Mouse (Mus musculus): ENCODE results near the gene Dus3l. TPM values are rescaled to one million over a fixed set of nuclear protein-coding genes. Genes with fewer than 3 reads are reported as not detected.
A peak's percentile ranks its signal among the peaks of the same experiment; 100 is the strongest.

Gene Dus3l
- 50.0 and 56.9 TPM in 2 replicates for polyA plus RNA-seq (2015; fragmentation: Nextera tagmentation; extraction: Ambion mirVana)

DNA sequence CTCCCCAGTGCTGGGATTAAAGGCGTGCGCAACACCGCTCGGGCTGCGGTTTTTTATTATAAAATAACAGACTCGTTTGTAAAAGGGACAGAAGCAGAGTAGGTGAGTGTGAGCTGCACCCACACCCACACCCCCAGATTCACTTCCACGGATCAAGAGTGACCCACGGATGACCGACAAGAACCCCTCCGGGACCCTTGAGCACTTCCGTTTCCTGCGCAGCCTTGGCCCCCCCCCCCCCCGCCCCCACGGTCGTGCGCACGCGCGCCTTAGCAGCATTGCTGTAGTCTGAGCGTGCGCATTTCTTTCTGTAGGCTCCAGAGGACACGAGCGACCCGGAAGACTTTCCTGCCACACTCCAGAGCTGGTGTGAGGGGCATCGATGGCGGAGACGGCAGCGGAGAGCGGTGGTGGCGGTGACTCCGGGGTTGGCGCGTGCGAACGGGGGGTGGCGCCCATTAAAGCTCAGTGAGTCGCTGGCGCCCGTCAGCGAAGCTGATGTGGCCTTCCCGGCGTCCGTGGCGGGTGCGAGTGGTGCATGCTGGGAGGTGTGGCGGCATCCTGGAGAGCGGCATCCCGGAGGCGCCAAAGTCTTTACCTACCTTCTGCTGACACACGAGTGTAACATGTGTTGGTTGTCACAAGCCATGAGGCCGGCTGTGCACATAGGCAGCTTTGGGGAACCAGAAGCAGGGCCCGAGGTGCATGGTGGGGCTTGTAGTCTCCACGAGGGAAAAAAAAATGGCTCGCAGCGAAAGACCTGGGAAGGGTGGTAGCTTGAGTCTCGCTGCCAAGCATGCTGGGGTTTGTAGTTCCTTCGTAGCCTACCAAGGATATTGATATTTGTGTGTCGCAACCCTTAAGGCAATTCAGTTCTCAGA, at the start of gene Dus3l:
Dus3l (plus strand) TSS at position 284 of the 881 bp plus-strand sequence.
- 2% methylated on average over 56 of the region's 58 CpGs for WGBS

GRCm38 (mm10) chr17:56715360-56715759, 49.2 kb upstream of the Dus3l start:
- H3K27ac ChIP-seq, result no peak overlapping the region
- H3K4me3 ChIP-seq, result peak overlapping the region; percentile 77; the same call in 1 of the 2 replicates
- H3K9ac ChIP-seq, result peak overlapping the region; percentile 76
- H3K9me3 ChIP-seq (replicated peaks), result no peaks in the 10 kb centered on the region
- 71% methylated on average over 11 of the region's 11 CpGs for WGBS
- peaks cover 29% of the 10 kb centered on the region for H3K4me1 ChIP-seq
- peak overlapping the region; percentile 74 for H3K4me2 ChIP-seq
- ATAC-seq, result no peak
- no peaks in the 10 kb centered on the region for H3K27me3 ChIP-seq
- peaks cover 26% of the 10 kb centered on the region for H3K36me3 ChIP-seq (ENCODE audit: poor library complexity, severe bottlenecking)

More for the DNA sequence above, at the start of gene Dus3l:
- Histone ChIP-seq H3K27ac (peak within 1 kb of the TSS; percentile 96), H3K9me3 (replicated peaks) (no peaks in the 10 kb centered on the region), H3K4me1 (peaks cover 28% of the 10 kb centered on the region), H3K27me3 (peaks cover 11% of the 10 kb centered on the region), H3K4me3 (peak within 1 kb of the TSS; percentile 67), H3K9ac (peak within 1 kb of the TSS; percentile 77), H3K36me3 (ENCODE audit: poor library complexity, severe bottlenecking) (peaks cover 33% of the 10 kb centered on the region), H3K4me2 (peak within 1 kb of the TSS; percentile 73)
- peak; percentile 87 for ATAC-seq

DNA sequence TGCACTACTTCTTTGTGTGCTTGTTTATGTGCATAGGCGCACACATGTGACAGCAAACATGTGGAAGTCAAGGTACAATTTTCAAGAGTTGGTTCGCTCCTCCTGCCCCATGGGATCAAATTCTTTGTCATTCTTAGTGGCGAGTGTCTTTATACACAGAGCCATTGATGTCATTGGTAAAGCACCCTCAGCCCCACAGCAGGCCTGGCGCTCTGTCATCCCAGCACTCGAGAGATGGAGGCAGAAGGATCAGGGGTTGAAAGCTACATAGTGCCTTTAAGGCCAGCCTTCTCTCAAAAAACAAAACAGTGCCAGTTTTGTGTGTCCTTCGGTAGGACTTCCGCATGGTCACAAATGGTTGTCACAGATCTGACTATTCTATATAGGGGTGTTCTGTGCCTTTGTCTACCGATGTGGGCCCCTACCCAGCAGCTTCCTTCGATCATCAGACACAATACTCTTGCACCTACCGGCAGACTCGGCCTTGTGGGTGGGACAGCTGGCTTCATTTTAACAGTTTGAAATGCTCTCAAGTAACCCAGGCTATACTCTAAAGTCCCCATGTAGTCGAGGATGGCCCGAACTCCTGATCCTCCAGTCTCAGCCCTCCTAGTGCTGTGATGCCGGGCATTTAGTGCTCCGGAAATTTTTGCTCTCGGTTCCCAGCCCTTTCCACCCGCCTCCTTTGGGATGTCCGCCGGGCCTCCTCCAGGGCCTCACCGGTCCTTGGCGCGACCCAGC, 48.5 kb upstream of the Dus3l start:
- peak overlapping the region; percentile 74 for H3K4me2 ChIP-seq
- peak overlapping the region; percentile 86 for H3K27ac ChIP-seq
- peaks cover 24% of the 10 kb centered on the region for H3K36me3 ChIP-seq (ENCODE audit: poor library complexity, severe bottlenecking)
- H3K4me1 ChIP-seq, result peaks cover 29% of the 10 kb centered on the region
- 0 out of 2 replicates have a peak, but pooled peaks have one; percentile 0 for ATAC-seq
- H3K4me3 ChIP-seq, result peak overlapping the region; percentile 77
- H3K27me3 ChIP-seq, result no peaks in the 10 kb centered on the region
- H3K9ac ChIP-seq, result peak overlapping the region; percentile 76
- H3K9me3 ChIP-seq (replicated peaks), result no peaks in the 10 kb centered on the region
- 22% methylated on average over 22 of the region's 22 CpGs for WGBS

- peak overlapping the region; percentile 90 for H3K9ac ChIP-seq
- H3K27me3 ChIP-seq, result no peaks in the 10 kb centered on the region
- peak overlapping the region; percentile 86 for H3K27ac ChIP-seq
- ATAC-seq, result peak; percentile 94
- no peaks in the 10 kb centered on the region for H3K9me3 ChIP-seq (replicated peaks)
- under 1% methylated on average over 54 of the region's 55 CpGs for WGBS
- H3K4me3 ChIP-seq, result peak overlapping the region; percentile 77
- H3K4me1 ChIP-seq, result peaks cover 29% of the 10 kb centered on the region
- peaks cover 24% of the 10 kb centered on the region for H3K36me3 ChIP-seq (ENCODE audit: poor library complexity, severe bottlenecking)
- H3K4me2 ChIP-seq, result peak overlapping the region; percentile 74
Observed at GRCm38 (mm10) chr17:56716655-56717362, 47.7 kb upstream of the Dus3l start.

GRCm38 (mm10) chr17:56717363-56718058, 47.0 kb upstream of the Dus3l start, which contains the start of the genes Ndufa11 and Vmac:
Gene Ndufa11 (plus strand): TSS chr17:56717767.
Gene Vmac (minus strand): TSS chr17:56718022.
- peaks cover 24% of the 10 kb centered on the region for H3K36me3 ChIP-seq (ENCODE audit: poor library complexity, severe bottlenecking)
- H3K4me3 ChIP-seq, result peak within 1 kb of the TSS; percentile 77
- no peaks in the 10 kb centered on the region for H3K27me3 ChIP-seq
- WGBS, result under 1% methylated on average over 59 of the region's 59 CpGs
- peaks cover 29% of the 10 kb centered on the region for H3K4me1 ChIP-seq
- peak; percentile 80 for ATAC-seq
- peak within 1 kb of the TSS; percentile 90 for H3K9ac ChIP-seq
- peak within 1 kb of the TSS; percentile 86 for H3K27ac ChIP-seq
- no peaks in the 10 kb centered on the region for H3K9me3 ChIP-seq (replicated peaks)
- H3K4me2 ChIP-seq, result peak within 1 kb of the TSS; percentile 74

DNA sequence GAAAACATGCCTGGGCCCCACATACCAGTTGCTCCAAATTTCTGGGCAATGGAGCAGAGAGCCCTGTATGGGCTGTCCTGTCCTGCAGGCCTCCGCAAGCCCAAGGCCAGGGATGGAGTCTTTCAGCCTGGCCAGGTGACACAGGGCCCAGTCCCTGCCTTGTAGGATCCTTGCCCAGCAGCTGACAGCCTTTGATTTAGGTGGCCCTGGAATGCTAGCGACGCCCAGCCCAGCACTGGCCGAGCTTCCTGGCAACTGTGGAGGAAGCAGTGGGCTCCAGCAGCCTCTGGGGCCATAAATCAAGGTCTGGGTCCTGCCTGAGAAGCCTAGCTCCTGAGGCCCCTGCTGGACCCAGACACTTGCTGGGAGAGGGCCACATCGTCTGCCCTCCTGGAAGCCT, 42.1 kb upstream of the Dus3l start:
- no peak for ATAC-seq

DNA sequence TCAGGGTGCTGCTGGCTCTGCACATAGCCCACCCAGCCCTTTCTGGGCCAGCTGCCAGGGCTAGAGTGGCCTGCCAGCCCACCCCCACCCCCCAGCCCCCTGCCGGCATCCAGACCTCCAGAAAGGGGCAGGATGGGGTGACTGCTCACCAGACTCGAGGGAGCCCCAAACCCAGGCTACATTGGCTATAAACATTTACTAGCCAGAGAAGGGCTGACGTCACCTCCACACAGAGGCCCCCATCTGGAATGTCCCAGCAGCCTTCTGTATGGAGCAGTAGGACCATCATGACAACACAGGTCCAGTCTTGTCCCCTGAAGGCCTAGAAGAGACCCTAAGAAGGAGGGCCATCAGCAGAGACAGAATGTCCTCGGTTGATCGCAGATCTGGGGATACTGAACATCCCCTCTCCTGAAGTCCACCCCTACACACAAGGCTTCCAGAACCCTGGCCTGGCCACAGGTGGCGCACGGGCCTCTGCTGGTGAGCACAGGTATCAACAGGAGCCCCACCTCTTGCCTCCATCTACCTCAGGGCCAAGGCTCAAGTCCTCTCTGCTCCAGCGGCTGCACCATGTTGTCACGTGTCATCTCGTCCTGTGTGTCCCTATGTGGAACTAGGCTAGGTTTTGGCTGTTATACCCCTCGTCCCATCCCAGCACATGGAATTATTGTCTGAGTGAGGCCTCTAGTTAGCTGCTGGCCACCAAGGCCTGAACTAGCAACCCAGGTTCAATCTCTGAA, 41.0 kb upstream of the Dus3l start:
- Histone ChIP-seq H3K27ac (no peak overlapping the region), H3K9me3 (replicated peaks) (0 out of 2 replicates have a peak, but pooled peaks cover 3% of the 10 kb centered on the region), H3K36me3 (ENCODE audit: poor library complexity, severe bottlenecking) (peaks cover 44% of the 10 kb centered on the region), H3K4me3 (no peak overlapping the region), H3K4me2 (no peak overlapping the region), H3K9ac (0 out of 2 replicates have a peak overlapping the region, but pooled peaks have one; percentile 16), H3K4me1 (peaks cover 25% of the 10 kb centered on the region), H3K27me3 (no peaks in the 10 kb centered on the region)
- ATAC-seq, result no peak
- 85% methylated on average over 11 of the region's 11 CpGs for WGBS

More for the DNA sequence above, 42.1 kb upstream of the Dus3l start:
- Histone ChIP-seq H3K4me1 (peaks cover 21% of the 10 kb centered on the region), H3K36me3 (ENCODE audit: poor library complexity, severe bottlenecking) (peaks cover 44% of the 10 kb centered on the region), H3K4me2 (no peak overlapping the region), H3K27me3 (no peaks in the 10 kb centered on the region), H3K27ac (no peak overlapping the region), H3K4me3 (no peak overlapping the region), H3K9ac (no peak overlapping the region), H3K9me3 (replicated peaks) (0 out of 2 replicates have a peak, but pooled peaks cover 3% of the 10 kb centered on the region)
- 94% methylated on average over 5 of the region's 5 CpGs for WGBS

- Histone ChIP-seq H3K4me3 (no peak overlapping the region), H3K4me1 (peaks cover 29% of the 10 kb centered on the region), H3K9me3 (replicated peaks) (0 out of 2 replicates have a peak, but pooled peaks cover 3% of the 10 kb centered on the region), H3K27ac (no peak overlapping the region), H3K27me3 (no peaks in the 10 kb centered on the region), H3K4me2 (no peak overlapping the region), H3K36me3 (ENCODE audit: poor library complexity, severe bottlenecking) (peaks cover 29% of the 10 kb centered on the region), H3K9ac (no peak overlapping the region)
- WGBS, result 16% methylated on average over 7 of the region's 7 CpGs
- no peak for ATAC-seq
Observed at GRCm38 (mm10) chr17:56727029-56727649, 37.4 kb upstream of the Dus3l start.

- Histone ChIP-seq H3K4me2 (no peak overlapping the region), H3K9me3 (replicated peaks) (0 out of 2 replicates have a peak, but pooled peaks cover 3% of the 10 kb centered on the region), H3K9ac (no peak overlapping the region), H3K4me3 (no peak overlapping the region), H3K4me1 (peaks cover 29% of the 10 kb centered on the region), H3K27ac (no peak overlapping the region), H3K36me3 (ENCODE audit: poor library complexity, severe bottlenecking) (peaks cover 23% of the 10 kb centered on the region), H3K27me3 (no peaks in the 10 kb centered on the region)
- 12% methylated on average over 12 of the region's 12 CpGs for WGBS
- ATAC-seq, result no peak
Observed at GRCm38 (mm10) chr17:56727659-56728058, 36.9 kb upstream of the Dus3l start.

DNA sequence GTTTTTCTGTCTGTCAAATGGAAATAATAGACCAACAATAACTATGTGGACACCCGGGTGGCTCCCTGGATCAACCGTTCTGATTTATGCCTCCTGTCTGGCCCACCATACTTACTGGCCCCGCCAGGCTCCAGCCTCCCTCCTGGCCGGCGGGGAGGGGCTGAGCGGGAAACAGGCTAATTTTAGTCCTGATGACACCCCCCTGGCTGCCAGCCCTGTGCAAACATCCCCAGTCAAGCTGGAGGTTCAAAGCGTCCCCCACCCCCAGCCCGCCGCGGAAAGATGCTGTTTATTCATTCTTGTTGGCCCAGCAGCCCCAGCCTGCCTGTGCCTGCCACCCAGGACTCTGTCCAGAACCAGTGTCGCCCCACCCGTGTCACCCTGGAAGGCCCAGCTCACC, 36.4 kb upstream of the Dus3l start:
- no peak for ATAC-seq
- H3K9ac ChIP-seq, result no peak overlapping the region; the same call in 1 of the 2 replicates
- 0 out of 2 replicates have a peak, but pooled peaks cover 3% of the 10 kb centered on the region for H3K9me3 ChIP-seq (replicated peaks)
- H3K4me1 ChIP-seq, result peaks cover 29% of the 10 kb centered on the region
- H3K4me3 ChIP-seq, result no peak overlapping the region
- H3K4me2 ChIP-seq, result no peak overlapping the region
- 43% methylated on average over 9 of the region's 12 CpGs for WGBS
- no peaks in the 10 kb centered on the region for H3K27me3 ChIP-seq
- H3K36me3 ChIP-seq (ENCODE audit: poor library complexity, severe bottlenecking), result peaks cover 19% of the 10 kb centered on the region
- H3K27ac ChIP-seq, result no peak overlapping the region

Measured in forebrain, embryonic 13.5 days (tissue).